Mouse (Mus musculus) G1E (cell line): Measurements from ENCODE around the gene Spag9.

Experiments used
- CTCF ChIP-seq: IDR thresholded peaks from 2 replicates; pipeline ENCODE4 v1.5.1; 2012; ENCODE audit warnings: low read depth, low read length, inconsistent platforms, mixed read lengths
- GATA1 ChIP-seq: IDR thresholded peaks from 2 replicates; pipeline ENCODE4 v1.6.1; 2012; ENCODE audit warnings: borderline replicate concordance, low read length, inconsistent platforms, mixed read lengths
- GATA2 ChIP-seq: IDR thresholded peaks from 2 replicates; pipeline ENCODE4 v1.6.1; 2012; ENCODE audit warnings: low read depth, low read length, inconsistent platforms, borderline replicate concordance
- POLR2AphosphoS5 ChIP-seq: IDR thresholded peaks from 2 replicates; pipeline ENCODE4 v1.6.1; 2012; ENCODE audit warnings: low read depth, low read length, inconsistent platforms; ENCODE audit not compliant: insufficient replicate concordance
- TAL1 ChIP-seq: conservative IDR thresholded peaks from 2 replicates; pipeline ENCODE4 v1.6.1; 2012; ENCODE audit warnings: low read depth, low read length, inconsistent platforms, mixed read lengths

- TF ChIP-seq CTCF = no peak
- TF ChIP-seq TAL1 = no peak
- no peak for TF ChIP-seq GATA2
- TF ChIP-seq GATA1 = no peak
- no peak for TF ChIP-seq POLR2AphosphoS5
Measured at GRCm38 (mm10) chr11:94135581-94136001, 139.7 kb downstream of the Spag9 start.
